Mouse (Mus musculus) limb, embryonic 14.5 days (tissue): ENCODE measurements at regions not wholly inside any gene's neighbourhood (a gene's known extent, or its start where the extent isn't known, plus 50 kb on each side); places are given as distances from the start of the nearest gene placed in this dataset.

Experiments used
- ATAC-seq: fragments of 200-750 bp; cut with Nextera tagmentation; 2 replicates; pipeline ENCODE4 v1.8.0; 2017; ENCODE audit warnings: low read depth, moderate number of reproducible peaks, moderate TSS enrichment; ENCODE audit not compliant: low FRiP score
- DNase-seq: peaks from one replicate; pipeline ENCODE4 v3.0.0-alpha.2; 2015; ENCODE audit warnings: low spot score
- H3K27ac ChIP-seq: fragments of 300-500 bp; sonication (generic); replicated peaks from 2 replicates; pipeline ENCODE4 v1.5.1; 2014; ENCODE audit warnings: low read depth, mild to moderate bottlenecking, low read length, moderate library complexity, mixed read lengths
- H3K27me3 ChIP-seq: fragments of 300-500 bp; sonication (generic); 2 replicates; pipeline ENCODE4 v1.6.1; 2014; ENCODE audit warnings: low read length, mixed read lengths; ENCODE audit not compliant: control insufficient read depth, insufficient read depth
- H3K36me3 ChIP-seq: fragments of 300-500 bp; sonication (generic); 2 replicates; pipeline ENCODE4 v1.6.1; 2014; ENCODE audit warnings: mild to moderate bottlenecking, low read length, moderate library complexity, mixed read lengths; ENCODE audit not compliant: control insufficient read depth, insufficient read depth
- H3K4me1 ChIP-seq: fragments of 300-500 bp; sonication (generic); 2 replicates; pipeline ENCODE4 v1.6.1; 2014; ENCODE audit warnings: antibody characterized with exemption, low read length, mixed read lengths; ENCODE audit not compliant: control insufficient read depth, insufficient read depth
- H3K4me2 ChIP-seq: fragments of 300-500 bp; sonication (generic); replicated peaks from 2 replicates; pipeline ENCODE4 v1.6.1; 2014; ENCODE audit warnings: low read depth, mild to moderate bottlenecking, low read length, moderate library complexity; ENCODE audit not compliant: severe bottlenecking
- H3K4me3 ChIP-seq: fragments of 300-500 bp; sonication (generic); replicated peaks from 2 replicates; pipeline ENCODE4 v1.5.1; 2014; ENCODE audit warnings: low read length
- H3K9ac ChIP-seq: fragments of 300-500 bp; sonication (generic); 2 replicates; pipeline ENCODE4 v1.6.1; 2014; ENCODE audit warnings: mild to moderate bottlenecking, low read depth, low read length, moderate library complexity; ENCODE audit not compliant: severe bottlenecking
- H3K9me3 ChIP-seq: fragments of 300-500 bp; sonication (generic); 2 replicates; pipeline ENCODE4 v1.6.1; 2016; ENCODE audit warnings: low read length; ENCODE audit not compliant: control insufficient read depth
- POLR2A ChIP-seq: fragments of 200-500 bp; IDR thresholded peaks from 2 replicates; pipeline ENCODE4 v1.8.0; 2012; ENCODE audit warnings: inconsistent platforms, mild to moderate bottlenecking, moderate library complexity, borderline replicate concordance; ENCODE audit not compliant: insufficient read depth, insufficient read length; ENCODE audit errors: extremely low read depth
- WGBS: fragments of 180-500 bp; shearing (Covaris S2); extraction: QIAGEN DNeasy Blood & Tissue Kit; methylation state at CpG from one replicate; pipeline ENCODE4 v1.1.7; 2014; 5-methylcytosine and 5-hydroxymethylcytosine counted together

DNA sequence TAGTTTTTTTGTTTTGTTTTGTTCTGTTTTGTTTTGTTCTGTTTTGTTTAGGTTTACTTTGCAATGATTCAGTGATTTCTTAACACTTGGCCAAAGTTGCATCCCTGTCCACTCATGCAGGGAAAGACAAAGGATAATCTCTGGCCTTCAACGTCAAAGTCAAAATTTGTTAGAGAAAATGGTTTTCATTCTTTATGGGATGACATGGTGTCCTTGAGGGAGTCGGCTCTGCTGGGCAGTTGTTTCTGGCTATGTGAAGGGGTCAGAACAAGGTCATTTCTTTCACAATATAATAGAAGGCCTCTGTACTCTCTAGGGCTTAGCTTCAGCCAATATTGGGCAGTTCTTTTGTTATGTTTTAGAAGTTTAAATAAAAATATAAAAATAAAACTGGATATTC, 184.1 kb upstream of the Wdfy3 start:
- Histone ChIP-seq H3K36me3 (no peaks in the 10 kb centered on the region), H3K4me3 (no peak overlapping the region), H3K9me3 (no peaks in the 10 kb centered on the region), H3K4me1 (peaks cover 3% of the 10 kb centered on the region; the same call in 1 of the 2 replicates), H3K4me2 (no peak overlapping the region), H3K27me3 (no peaks in the 10 kb centered on the region), H3K9ac (no peak overlapping the region), H3K27ac (no peak overlapping the region)
- no peak for TF ChIP-seq POLR2A
- no peak for DNase-seq
- 65% methylated on average over 2 of the region's 2 CpGs for WGBS
- no peak for ATAC-seq

GRCm38 (mm10) chr5:102257104-102257503, 187.4 kb upstream of the Wdfy3 start:
- Histone ChIP-seq H3K9me3 (no peaks in the 10 kb centered on the region), H3K27me3 (no peaks in the 10 kb centered on the region), H3K36me3 (no peaks in the 10 kb centered on the region), H3K9ac (no peak overlapping the region), H3K27ac (no peak overlapping the region), H3K4me1 (peaks cover 3% of the 10 kb centered on the region; the same call in 1 of the 2 replicates), H3K4me3 (no peak overlapping the region), H3K4me2 (no peak overlapping the region)
- DNase-seq (peak; percentile 6), ATAC-seq (no peak)
- WGBS = 42% methylated on average over 2 of the region's 2 CpGs
- no peak for TF ChIP-seq POLR2A

DNA sequence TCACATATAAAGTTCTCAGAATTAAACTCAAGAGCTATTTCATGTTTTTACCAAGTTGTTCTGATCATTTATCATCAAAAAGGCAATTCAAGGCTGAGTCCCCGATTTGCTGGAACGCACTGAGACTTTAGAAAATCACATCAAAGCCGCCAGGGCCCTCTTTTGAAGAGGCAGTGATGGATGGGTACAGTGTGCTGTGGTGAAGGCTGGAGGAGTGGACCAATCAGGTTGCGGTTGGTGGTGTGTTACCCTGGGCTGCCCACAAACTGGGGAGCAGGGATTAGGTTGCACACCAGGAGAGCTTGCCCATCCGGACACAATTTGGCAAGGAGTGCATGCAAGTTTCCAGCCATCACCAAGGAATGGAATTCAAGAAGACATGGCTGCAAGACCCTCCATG, 191.9 kb upstream of the Wdfy3 start:
- Histone ChIP-seq H3K9me3 (no peaks in the 10 kb centered on the region), H3K9ac (no peak overlapping the region), H3K4me1 (peaks cover 3% of the 10 kb centered on the region; the same call in 1 of the 2 replicates), H3K36me3 (no peaks in the 10 kb centered on the region), H3K4me3 (no peak overlapping the region), H3K27ac (no peak overlapping the region), H3K27me3 (no peaks in the 10 kb centered on the region), H3K4me2 (no peak overlapping the region)
- WGBS = 59% methylated on average over 5 of the region's 5 CpGs
- DNase-seq (no peak), ATAC-seq (no peak)
- TF ChIP-seq POLR2A = no peak

DNA sequence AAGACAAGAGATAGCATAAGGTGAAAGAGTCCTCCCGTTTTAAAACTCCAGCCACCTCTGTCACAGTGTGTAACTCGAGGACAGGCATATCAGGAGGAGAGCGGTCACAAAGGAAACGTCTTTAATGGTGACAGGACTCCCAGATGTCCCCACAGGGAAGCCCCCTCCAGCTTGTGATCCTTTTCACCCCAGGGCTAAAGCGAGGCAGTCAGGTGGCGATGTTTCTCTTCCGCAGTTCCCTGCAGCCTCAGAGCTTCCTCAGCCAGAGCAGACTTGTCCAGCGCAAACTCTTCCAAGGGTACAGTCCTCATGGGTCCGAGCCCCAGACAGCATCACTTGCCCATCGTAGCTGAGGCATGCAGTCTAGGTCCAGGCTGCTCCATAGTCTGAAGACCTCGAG, 196.7 kb upstream of the Wdfy3 start:
- no peak overlapping the region for H3K9ac ChIP-seq
- 59% methylated on average over 11 of the region's 11 CpGs for WGBS
- H3K27ac ChIP-seq = peak overlapping the region; percentile 43; the same call in 1 of the 2 replicates
- DNase-seq (no peak), ATAC-seq (no peak; the same call in 1 of the 2 replicates)
- TF ChIP-seq POLR2A = no peak
- H3K36me3 ChIP-seq = no peaks in the 10 kb centered on the region
- no peak overlapping the region for H3K4me3 ChIP-seq
- H3K27me3 ChIP-seq = no peaks in the 10 kb centered on the region
- no peak overlapping the region for H3K4me2 ChIP-seq
- H3K4me1 ChIP-seq = peaks cover 6% of the 10 kb centered on the region; the same call in 1 of the 2 replicates
- H3K9me3 ChIP-seq = no peaks in the 10 kb centered on the region

- 0 out of 2 replicates have a peak overlapping the region, but pooled peaks have one; percentile 1 for H3K27ac ChIP-seq
- 29% methylated on average over 3 of the region's 3 CpGs for WGBS
- DNase-seq (peak; percentile 52), ATAC-seq (peak; percentile 55; the same call in 1 of the 2 replicates)
- no peaks in the 10 kb centered on the region for H3K27me3 ChIP-seq
- H3K4me1 ChIP-seq = peaks cover 6% of the 10 kb centered on the region; the same call in 1 of the 2 replicates
- no peaks in the 10 kb centered on the region for H3K36me3 ChIP-seq
- H3K4me2 ChIP-seq = no peak overlapping the region
- TF ChIP-seq POLR2A = no peak
- no peak overlapping the region for H3K4me3 ChIP-seq
- no peaks in the 10 kb centered on the region for H3K9me3 ChIP-seq
- no peak overlapping the region for H3K9ac ChIP-seq
Measured at GRCm38 (mm10) chr5:102267150-102267549, 197.4 kb upstream of the Wdfy3 start.

DNA sequence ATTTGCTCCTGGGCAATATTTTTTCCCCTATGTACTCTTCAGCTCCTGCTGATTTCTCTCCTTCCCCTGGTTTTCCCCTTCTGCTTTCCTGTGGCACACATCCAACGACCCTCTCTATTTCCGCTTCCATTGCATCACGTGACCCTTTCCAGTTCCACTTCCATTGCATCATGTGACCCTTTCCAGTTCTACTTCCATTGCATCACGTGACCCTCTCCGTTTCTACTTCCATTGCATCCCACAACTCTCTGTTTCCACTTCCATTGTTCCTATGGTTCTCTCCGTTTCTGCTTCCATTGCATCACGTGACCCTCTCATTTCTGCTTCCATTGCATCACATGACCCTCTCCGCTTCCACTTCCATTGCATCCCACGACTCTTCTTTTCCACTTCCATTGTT, 199.5 kb upstream of the Wdfy3 start:
- Histone ChIP-seq H3K4me3 (no peak overlapping the region), H3K4me2 (no peak overlapping the region), H3K27ac (no peak overlapping the region), H3K36me3 (no peaks in the 10 kb centered on the region), H3K4me1 (peaks cover 6% of the 10 kb centered on the region; the same call in 1 of the 2 replicates), H3K9me3 (no peaks in the 10 kb centered on the region), H3K27me3 (no peaks in the 10 kb centered on the region), H3K9ac (no peak overlapping the region)
- no peak for DNase-seq
- no peak for TF ChIP-seq POLR2A
- 89% methylated on average over 9 of the region's 9 CpGs for WGBS
- no peak for ATAC-seq
